Mouse (Mus musculus) hindbrain, embryonic 16.5 days (tissue): ENCODE results near the gene Patz1. TPM values are rescaled to one million over a fixed set of nuclear protein-coding genes. Genes with fewer than 3 reads are reported as not detected.

Experiments
- ATAC-seq: fragments of 200-750 bp; cut with Nextera tagmentation; 2 replicates; pipeline ENCODE4 v1.8.0; 2017; ENCODE audit warnings: moderate TSS enrichment, moderate library complexity
- H3K27ac ChIP-seq: fragments of 300-500 bp; sonication (generic); 2 replicates; pipeline ENCODE4 v1.5.1; 2014; ENCODE audit warnings: low read depth, mild to moderate bottlenecking, control low read depth, low read length, moderate library complexity
- H3K27me3 ChIP-seq: fragments of 300-500 bp; sonication (generic); replicated peaks from 2 replicates; pipeline ENCODE4 v1.6.1; 2014; ENCODE audit warnings: low read length; ENCODE audit not compliant: control insufficient read depth, insufficient read depth
- H3K36me3 ChIP-seq: fragments of 300-500 bp; sonication (generic); 2 replicates; pipeline ENCODE4 v1.6.1; 2014; ENCODE audit warnings: mild to moderate bottlenecking, low read length, moderate library complexity, mixed read lengths; ENCODE audit not compliant: control insufficient read depth, insufficient read depth
- H3K4me1 ChIP-seq: fragments of 300-500 bp; sonication (generic); 2 replicates; pipeline ENCODE4 v1.6.1; 2014; ENCODE audit warnings: low read depth, low read length; ENCODE audit not compliant: control insufficient read depth, insufficient read depth
- H3K4me2 ChIP-seq: fragments of 300-500 bp; sonication (generic); 2 replicates; pipeline ENCODE4 v1.6.1; 2014; ENCODE audit warnings: mild to moderate bottlenecking, low read length, control low read depth, moderate library complexity
- H3K4me3 ChIP-seq: fragments of 300-500 bp; sonication (generic); 2 replicates; pipeline ENCODE4 v1.5.1; 2014; ENCODE audit warnings: mild to moderate bottlenecking, low read length, control low read depth, moderate library complexity
- H3K9ac ChIP-seq: fragments of 300-500 bp; sonication (generic); 2 replicates; pipeline ENCODE4 v1.6.1; 2014; ENCODE audit warnings: low read depth, mild to moderate bottlenecking, control low read depth, low read length, moderate library complexity
- H3K9me3 ChIP-seq: fragments of 300-500 bp; sonication (generic); 2 replicates; pipeline ENCODE4 v1.6.1; 2014; ENCODE audit warnings: mild to moderate bottlenecking, low read length, moderate library complexity; ENCODE audit not compliant: control insufficient read depth
- WGBS: fragments of 180-500 bp; shearing (Covaris S2); extraction: QIAGEN DNeasy Blood & Tissue Kit; methylation state at CpG from one replicate; pipeline ENCODE4 v1.1.7; 2014; 5-methylcytosine and 5-hydroxymethylcytosine counted together
- polyA plus RNA-seq: library from polyadenylated mRNA; unstranded; fragments of >200 nt; fragmentation: Nextera tagmentation; extraction: Ambion mirVana; gene quantifications from 2 replicates; pipeline ENCODE4 v1.2.1, GENCODE M21; 2015

Patz1 gene
- polyA plus RNA-seq, 1 experiment from 2014 or later, result 35.2 TPM

GRCm38 (mm10) chr11:3331756-3332642 is 43.3 kb downstream of the Patz1 start:
- Histone ChIP-seq H3K9ac (peak overlapping the region; percentile 80), H3K36me3 (no peaks in the 10 kb centered on the region; the same call in 1 of the 2 replicates), H3K27me3 (no peaks in the 10 kb centered on the region), H3K4me1 (peaks cover 20% of the 10 kb centered on the region), H3K4me2 (peak overlapping the region; percentile 99), H3K4me3 (peak overlapping the region; percentile 73), H3K27ac (peak overlapping the region; percentile 73), H3K9me3 (no peaks in the 10 kb centered on the region)
- ATAC-seq, result peak; percentile 97
- under 1% methylated on average over 67 of the region's 75 CpGs for WGBS

GRCm38 (mm10) chr11:3333111-3333695 is 44.5 kb downstream of the Patz1 start:
- Histone ChIP-seq H3K9ac (peak overlapping the region; percentile 24; the same call in 1 of the 2 replicates), H3K4me3 (no peak overlapping the region), H3K27me3 (no peaks in the 10 kb centered on the region), H3K4me2 (no peak overlapping the region; the same call in 1 of the 2 replicates), H3K9me3 (no peaks in the 10 kb centered on the region), H3K36me3 (no peaks in the 10 kb centered on the region; the same call in 1 of the 2 replicates), H3K4me1 (peaks cover 30% of the 10 kb centered on the region), H3K27ac (no peak overlapping the region; the same call in 1 of the 2 replicates)
- WGBS, result 92% methylated on average over 11 of the region's 11 CpGs
- no peak for ATAC-seq

GRCm38 (mm10) chr11:3334141-3334710 is 45.6 kb downstream of the Patz1 start:
- Histone ChIP-seq H3K9ac (no peak overlapping the region), H3K4me1 (peaks cover 30% of the 10 kb centered on the region), H3K36me3 (no peaks in the 10 kb centered on the region; the same call in 1 of the 2 replicates), H3K27ac (no peak overlapping the region), H3K4me3 (no peak overlapping the region), H3K27me3 (no peaks in the 10 kb centered on the region), H3K4me2 (no peak overlapping the region), H3K9me3 (no peaks in the 10 kb centered on the region)
- ATAC-seq, result no peak
- WGBS, result 90% methylated on average over 11 of the region's 11 CpGs

- Histone ChIP-seq H3K9ac (no peak overlapping the region), H3K4me1 (peaks cover 25% of the 10 kb centered on the region), H3K36me3 (no peaks in the 10 kb centered on the region; the same call in 1 of the 2 replicates), H3K27ac (no peak overlapping the region), H3K27me3 (no peaks in the 10 kb centered on the region), H3K4me3 (no peak overlapping the region), H3K9me3 (no peaks in the 10 kb centered on the region), H3K4me2 (no peak overlapping the region)
- WGBS, result 48% methylated on average over 9 of the region's 9 CpGs
- ATAC-seq, result no peak
Measured at GRCm38 (mm10) chr11:3334711-3335316, 46.1 kb downstream of the Patz1 start.

GRCm38 (mm10) chr11:3335651-3336216 is 47.1 kb downstream of the Patz1 start:
- Histone ChIP-seq H3K9me3 (no peaks in the 10 kb centered on the region), H3K4me2 (no peak overlapping the region), H3K4me1 (peaks cover 21% of the 10 kb centered on the region), H3K36me3 (no peaks in the 10 kb centered on the region; the same call in 1 of the 2 replicates), H3K27me3 (no peaks in the 10 kb centered on the region), H3K27ac (no peak overlapping the region), H3K4me3 (no peak overlapping the region), H3K9ac (no peak overlapping the region)
- 43% methylated on average over 11 of the region's 11 CpGs for WGBS
- no peak for ATAC-seq

GRCm38 (mm10) chr11:3336602-3337001 is 47.9 kb downstream of the Patz1 start:
- no peaks in the 10 kb centered on the region; the same call in 1 of the 2 replicates for H3K36me3 ChIP-seq
- 81% methylated on average over 3 of the region's 3 CpGs for WGBS
- no peak overlapping the region for H3K4me3 ChIP-seq
- no peaks in the 10 kb centered on the region for H3K9me3 ChIP-seq
- H3K4me1 ChIP-seq, result peaks cover 21% of the 10 kb centered on the region
- H3K9ac ChIP-seq, result no peak overlapping the region
- no peak overlapping the region for H3K27ac ChIP-seq
- H3K4me2 ChIP-seq, result no peak overlapping the region
- ATAC-seq, result no peak
- H3K27me3 ChIP-seq, result no peaks in the 10 kb centered on the region

- Histone ChIP-seq H3K27ac (peak overlapping the region; percentile 68), H3K4me2 (peak overlapping the region; percentile 17), H3K4me1 (peaks cover 20% of the 10 kb centered on the region), H3K4me3 (no peak overlapping the region), H3K36me3 (peaks cover 3% of the 10 kb centered on the region; the same call in 1 of the 2 replicates), H3K9ac (peak overlapping the region; percentile 45), H3K27me3 (no peaks in the 10 kb centered on the region), H3K9me3 (no peaks in the 10 kb centered on the region)
- WGBS, result 9% methylated on average over 12 of the region's 12 CpGs
- peak; percentile 75 for ATAC-seq
Measured at GRCm38 (mm10) chr11:3337173-3337955, 48.7 kb downstream of the Patz1 start.

- peaks cover 15% of the 10 kb centered on the region for H3K4me1 ChIP-seq
- no peak for ATAC-seq
- no peak overlapping the region for H3K4me3 ChIP-seq
- H3K9me3 ChIP-seq, result no peaks in the 10 kb centered on the region
- H3K4me2 ChIP-seq, result no peak overlapping the region
- WGBS, result 46% methylated on average over 5 of the region's 5 CpGs
- peak overlapping the region; percentile 44; the same call in 1 of the 2 replicates for H3K27ac ChIP-seq
- H3K36me3 ChIP-seq, result peaks cover 6% of the 10 kb centered on the region; the same call in 1 of the 2 replicates
- H3K27me3 ChIP-seq, result no peaks in the 10 kb centered on the region
- no peak overlapping the region for H3K9ac ChIP-seq
Measured at GRCm38 (mm10) chr11:3337961-3338360, 49.3 kb downstream of the Patz1 start.
